Mouse (Mus musculus): ENCODE results near the gene Nbdy.

Nbdy gene

DNA sequence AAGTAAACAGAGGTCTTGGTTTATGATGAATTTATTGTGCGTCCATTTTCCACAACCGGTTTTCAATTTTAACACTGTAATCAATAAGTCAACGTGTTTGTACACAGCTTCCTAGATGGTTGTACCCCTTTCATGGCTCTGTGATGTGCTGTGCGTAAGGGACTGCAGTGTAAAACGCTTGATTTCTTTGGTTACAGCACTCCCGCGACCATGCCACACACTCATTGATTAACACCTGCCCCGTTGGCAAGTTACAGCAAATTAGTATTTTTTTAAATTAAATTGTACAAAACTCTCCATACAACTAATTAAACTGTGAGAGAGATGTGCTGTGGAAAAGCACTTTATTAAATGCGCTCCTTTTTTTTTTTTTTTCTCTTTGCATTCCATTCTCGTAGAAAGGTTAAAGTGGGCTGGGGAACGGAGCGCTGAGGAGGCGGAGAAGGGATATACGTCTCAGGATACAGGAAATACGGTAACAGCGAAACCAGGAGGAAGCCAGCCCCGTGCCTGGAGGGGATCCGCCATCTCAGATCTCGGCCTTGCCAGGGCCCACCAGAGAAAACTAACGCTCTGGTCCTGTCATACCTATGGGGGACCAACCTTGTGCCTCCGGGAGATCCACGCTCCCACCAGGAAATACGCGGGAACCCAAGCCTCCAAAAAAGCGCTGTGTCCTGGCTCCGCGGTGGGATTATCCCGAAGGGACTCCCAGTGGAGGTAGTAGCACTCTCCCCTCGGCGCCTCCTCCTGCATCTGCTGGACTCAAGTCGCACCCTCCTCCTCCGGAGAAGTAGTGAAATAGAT is at the start of gene Nbdy:
Nbdy (plus strand) TSS at position 481 of the 807 bp plus-strand sequence.
- peak; percentile 99 for ATAC-seq (ENCODE audit: low TSS enrichment)

DNA sequence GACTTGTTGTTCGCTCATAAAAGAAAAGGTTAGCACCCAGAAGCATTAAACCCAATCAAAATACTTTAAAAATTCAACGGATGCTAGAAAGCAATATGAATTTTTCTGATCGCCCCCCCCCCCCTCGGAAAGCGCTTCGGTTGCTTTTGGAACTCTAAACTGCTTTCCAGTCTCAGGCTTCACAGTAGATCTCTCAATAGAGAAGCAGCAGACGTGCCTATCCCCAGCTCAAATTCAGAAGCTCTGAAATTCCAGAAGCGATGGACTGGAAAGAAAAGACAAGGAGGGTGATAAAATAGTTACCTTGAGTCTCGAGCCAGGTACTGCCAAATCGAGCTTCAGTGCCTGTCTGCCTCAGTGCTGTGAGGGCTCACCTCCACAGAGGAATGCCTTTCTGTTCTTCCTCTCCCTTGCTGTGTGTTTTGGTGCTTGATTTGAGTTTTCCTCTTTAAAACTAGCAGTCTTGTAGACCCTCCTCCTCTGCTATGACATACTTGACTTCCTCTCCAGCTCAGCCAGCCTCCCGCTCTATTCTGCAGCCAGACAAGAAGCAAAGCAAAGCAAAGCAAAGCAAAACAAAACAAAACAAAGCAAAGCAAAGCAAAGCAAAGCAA is 27.5 kb upstream of the Nbdy start, which contains the start of gene Kctd12b:
Kctd12b (minus strand) TSS at position 610 of the 614 bp plus-strand sequence.
- ATAC-seq (ENCODE audit: low TSS enrichment): no peak

GRCm38 (mm10) chrX:153700463-153700862 is 22.9 kb upstream of the Nbdy start:
- no peak for ATAC-seq (ENCODE audit: low TSS enrichment)

- peak; percentile 62; the same call in 1 of the 2 replicates for ATAC-seq (ENCODE audit: low TSS enrichment)
These were observed 15.7 kb upstream of the Nbdy start for GRCm38 (mm10) chrX:153707735-153708134.

- no peak for ATAC-seq (ENCODE audit: low TSS enrichment)
These were observed 6.7 kb upstream of the Nbdy start for GRCm38 (mm10) chrX:153716716-153717115.

DNA sequence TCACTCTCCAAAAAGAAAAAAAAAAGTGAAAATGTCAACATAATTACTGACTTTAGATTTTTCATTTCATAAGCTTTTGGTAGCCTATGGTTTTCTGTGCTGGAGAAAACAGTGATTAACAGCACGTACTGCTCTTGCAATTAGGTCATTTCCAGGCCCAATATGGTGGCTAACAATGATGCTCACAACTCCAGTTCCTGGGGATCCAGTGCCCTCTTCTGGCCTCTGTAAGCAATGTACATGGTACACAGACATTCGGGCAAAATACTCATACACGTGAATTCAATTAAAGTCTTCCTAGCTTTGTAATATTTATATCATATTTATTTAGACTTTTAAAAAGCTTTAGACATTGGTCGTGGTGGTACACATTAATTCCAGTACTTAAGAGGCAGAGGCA is 3.8 kb upstream of the Nbdy start:
- no peak for ATAC-seq (ENCODE audit: low TSS enrichment)

DNA sequence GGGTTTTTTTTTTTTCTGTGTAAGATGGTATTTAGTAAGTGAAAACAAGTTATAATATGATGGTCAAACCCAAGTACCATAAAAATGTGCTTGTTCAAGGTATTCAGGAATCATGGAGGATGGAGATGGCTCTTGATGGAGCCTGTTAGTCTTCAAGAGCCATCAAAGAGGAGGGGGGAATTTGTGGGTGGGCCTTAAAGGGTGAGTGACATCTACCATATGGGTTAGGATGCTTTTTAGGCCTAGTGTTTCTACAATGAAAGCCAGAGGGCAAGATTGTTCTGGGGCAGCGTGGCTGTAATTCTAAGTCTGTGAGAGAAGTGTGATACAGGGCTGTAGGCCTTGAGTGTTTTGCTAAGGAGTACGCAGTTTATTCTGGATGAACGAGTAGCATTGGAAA is 1.0 kb downstream of the Nbdy start:
- ATAC-seq (ENCODE audit: low TSS enrichment): no peak

- ATAC-seq (ENCODE audit: low TSS enrichment): peak; percentile 62
These were observed 12.3 kb downstream of the Nbdy start for GRCm38 (mm10) chrX:153735697-153736096.

DNA sequence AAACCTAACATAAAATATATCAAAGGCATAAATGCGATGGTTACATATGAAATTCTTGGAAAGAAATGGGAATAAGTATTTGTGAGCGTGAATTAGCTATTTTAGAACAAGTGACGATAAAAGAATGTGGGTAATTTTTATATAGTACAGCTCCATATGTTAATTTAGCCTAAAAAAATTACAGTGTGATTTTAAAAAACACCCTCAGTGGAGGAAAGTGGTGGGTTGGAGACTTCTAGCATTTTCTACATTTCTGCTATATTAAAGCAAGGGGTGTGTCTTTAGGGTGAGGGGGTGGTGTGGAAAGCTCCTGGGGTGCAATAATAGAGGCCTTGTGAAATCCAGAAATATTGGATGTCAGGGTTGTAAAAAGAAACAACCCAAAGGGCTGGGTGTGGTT is 19.1 kb downstream of the Nbdy start:
- ATAC-seq (ENCODE audit: low TSS enrichment): peak; percentile 91

GRCm38 (mm10) chrX:153749230-153749629 is 25.8 kb downstream of the Nbdy start:
- ATAC-seq (ENCODE audit: low TSS enrichment): no peak

Data from frontal cortex, adult (tissue).